Mouse (Mus musculus): ENCODE measurements around the gene Tnni2. TPM values are rescaled to one million over a fixed set of nuclear protein-coding genes. Genes with fewer than 3 reads are reported as not detected.

The Tnni2 gene
- polyA plus RNA-seq, 1 experiment from 2014 or later: 1.8 TPM

- Histone ChIP-seq H3K27me3 (no peaks in the 10 kb centered on the region), H3K4me2 (no peak overlapping the region), H3K36me3 (no peaks in the 10 kb centered on the region), H3K9me3 (no peaks in the 10 kb centered on the region), H3K27ac (no peak overlapping the region), H3K9ac (no peak overlapping the region), H3K4me1 (replicated peaks) (no peaks in the 10 kb centered on the region), H3K4me3 (no peak overlapping the region)
- WGBS: 77% methylated on average over 6 of the region's 6 CpGs
- ATAC-seq (ENCODE audit: low FRiP score): no peak
Observed at GRCm38 (mm10) chr7:142449038-142449617, 7.5 kb downstream of the Tnni2 start.

DNA sequence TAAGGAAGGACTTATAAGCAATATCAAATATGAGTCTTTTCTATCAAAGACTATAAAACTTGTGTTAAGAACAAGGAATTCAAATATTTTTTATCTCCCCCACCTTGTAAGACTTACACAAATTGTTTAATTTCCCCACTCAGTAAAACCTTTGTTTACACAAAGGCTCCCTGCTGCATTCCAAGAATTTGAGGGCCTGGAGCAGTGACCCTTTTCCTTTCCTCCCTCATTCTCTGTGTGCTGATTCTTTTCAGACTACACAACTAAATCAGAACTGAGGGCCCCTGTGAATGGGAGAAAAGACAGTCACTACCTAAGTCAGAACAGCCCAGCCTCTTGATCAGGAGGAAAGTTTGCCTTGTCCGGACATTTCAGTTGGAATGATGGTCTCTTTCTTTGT lies 13.1 kb downstream of the Tnni2 start:
- Histone ChIP-seq H3K9me3 (no peaks in the 10 kb centered on the region), H3K27ac (no peak overlapping the region), H3K4me3 (no peak overlapping the region), H3K4me2 (no peak overlapping the region), H3K36me3 (no peaks in the 10 kb centered on the region), H3K27me3 (no peaks in the 10 kb centered on the region), H3K4me1 (replicated peaks) (peaks cover 20% of the 10 kb centered on the region), H3K9ac (no peak overlapping the region)
- 21% methylated on average over 1 of the region's 1 CpGs for WGBS
- no peak for ATAC-seq (ENCODE audit: low FRiP score)

- no peak overlapping the region for H3K4me3 ChIP-seq
- H3K9ac ChIP-seq: no peak overlapping the region
- no peaks in the 10 kb centered on the region for H3K36me3 ChIP-seq
- H3K4me2 ChIP-seq: no peak overlapping the region
- H3K9me3 ChIP-seq: no peaks in the 10 kb centered on the region
- ATAC-seq (ENCODE audit: low FRiP score): no peak
- H3K4me1 ChIP-seq (replicated peaks): peaks cover 20% of the 10 kb centered on the region
- H3K27me3 ChIP-seq: no peaks in the 10 kb centered on the region
- 55% methylated on average over 2 of the region's 2 CpGs for WGBS
- no peak overlapping the region for H3K27ac ChIP-seq
Observed at GRCm38 (mm10) chr7:142455251-142455650, 13.6 kb downstream of the Tnni2 start.

DNA sequence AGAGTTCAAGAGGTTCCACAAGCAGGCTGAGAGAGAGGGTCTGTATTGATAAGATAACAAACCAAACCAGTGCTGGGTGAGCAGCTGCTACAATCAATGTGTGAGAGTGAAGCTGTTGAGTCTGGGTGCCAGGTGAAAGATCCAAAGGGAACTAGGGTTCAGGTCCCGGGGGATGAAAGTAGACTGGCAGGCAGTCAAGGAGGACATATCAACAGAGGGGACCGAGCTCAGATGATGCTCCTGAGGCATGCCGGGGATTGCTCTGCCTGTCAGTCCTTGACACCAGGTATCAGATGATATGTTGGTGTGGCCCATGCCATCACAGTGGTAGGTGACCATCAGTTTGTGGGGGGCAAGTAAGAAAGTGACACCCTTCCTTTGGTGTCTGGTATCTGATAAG lies 15.2 kb downstream of the Tnni2 start:
- WGBS: 61% methylated on average over 3 of the region's 3 CpGs
- Histone ChIP-seq H3K36me3 (no peaks in the 10 kb centered on the region), H3K27ac (peak overlapping the region; percentile 18), H3K27me3 (no peaks in the 10 kb centered on the region), H3K4me2 (no peak overlapping the region), H3K4me3 (no peak overlapping the region), H3K4me1 (replicated peaks) (peaks cover 20% of the 10 kb centered on the region), H3K9me3 (no peaks in the 10 kb centered on the region), H3K9ac (no peak overlapping the region)
- no peak for ATAC-seq (ENCODE audit: low FRiP score)

GRCm38 (mm10) chr7:142457227-142457811 lies 15.7 kb downstream of the Tnni2 start:
- peaks cover 20% of the 10 kb centered on the region for H3K4me1 ChIP-seq (replicated peaks)
- 38% methylated on average over 3 of the region's 3 CpGs for WGBS

GRCm38 (mm10) chr7:142458026-142458425 lies 16.4 kb downstream of the Tnni2 start:
- WGBS: 57% methylated on average over 2 of the region's 2 CpGs
- no peaks in the 10 kb centered on the region for H3K9me3 ChIP-seq
- H3K4me1 ChIP-seq (replicated peaks): peaks cover 20% of the 10 kb centered on the region
- ATAC-seq (ENCODE audit: low FRiP score): no peak
- H3K27ac ChIP-seq: peak overlapping the region; percentile 64
- no peak overlapping the region for H3K9ac ChIP-seq
- H3K27me3 ChIP-seq: 0 out of 2 replicates have a peak, but pooled peaks cover 1% of the 10 kb centered on the region
- no peaks in the 10 kb centered on the region for H3K36me3 ChIP-seq
- no peak overlapping the region for H3K4me2 ChIP-seq
- H3K4me3 ChIP-seq: no peak overlapping the region

More at GRCm38 (mm10) chr7:142457227-142457811, 15.7 kb downstream of the Tnni2 start:
- ATAC-seq (ENCODE audit: low FRiP score): 0 out of 2 replicates have a peak, but pooled peaks have one; percentile 65
- H3K9me3 ChIP-seq: no peaks in the 10 kb centered on the region
- H3K4me3 ChIP-seq: no peak overlapping the region
- no peaks in the 10 kb centered on the region for H3K36me3 ChIP-seq
- no peak overlapping the region for H3K9ac ChIP-seq
- no peaks in the 10 kb centered on the region for H3K27me3 ChIP-seq
- H3K27ac ChIP-seq: peak overlapping the region; percentile 64
- no peak overlapping the region for H3K4me2 ChIP-seq

GRCm38 (mm10) chr7:142458676-142459298 lies 17.2 kb downstream of the Tnni2 start:
- H3K4me3 ChIP-seq: no peak overlapping the region
- H3K9me3 ChIP-seq: no peaks in the 10 kb centered on the region
- no peak for ATAC-seq (ENCODE audit: low FRiP score)
- 88% methylated on average over 5 of the region's 5 CpGs for whole genome bisulfite sequencing
- H3K9ac ChIP-seq: no peak overlapping the region
- H3K4me2 ChIP-seq: no peak overlapping the region
- no peaks in the 10 kb centered on the region for H3K36me3 ChIP-seq
- H3K4me1 ChIP-seq (replicated peaks): peaks cover 20% of the 10 kb centered on the region
- 0 out of 2 replicates have a peak, but pooled peaks cover 3% of the 10 kb centered on the region for H3K27me3 ChIP-seq
- H3K27ac ChIP-seq: 0 out of 2 replicates have a peak overlapping the region, but pooled peaks have one; percentile 64

- H3K27ac ChIP-seq: no peak overlapping the region
- WGBS: 94% methylated on average over 2 of the region's 2 CpGs
Observed at GRCm38 (mm10) chr7:142459299-142459691, 17.7 kb downstream of the Tnni2 start.

DNA sequence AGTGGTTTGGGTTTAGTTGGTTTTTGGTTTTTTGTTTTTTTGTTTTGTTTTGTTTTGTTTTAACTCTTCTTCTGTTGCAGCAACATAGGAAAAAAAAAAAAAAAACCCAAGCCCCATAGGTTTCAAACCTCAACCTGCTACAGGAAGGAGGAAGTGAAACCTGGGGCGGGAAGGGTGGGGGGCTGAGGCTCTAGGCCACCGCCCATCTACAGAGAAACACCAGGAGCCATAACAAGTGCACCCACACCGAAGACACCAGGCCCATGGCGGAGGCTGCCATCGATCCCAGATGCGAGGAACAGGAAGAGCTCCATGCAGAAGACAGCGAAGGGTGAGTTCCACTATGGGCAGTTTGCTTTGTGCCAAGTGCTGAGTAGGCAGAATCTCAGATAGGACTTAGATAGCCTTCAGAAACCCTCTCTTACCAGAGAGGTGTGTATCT lies 19.0 kb downstream of the Tnni2 start, which contains the start of gene Lsp1:
TSS of gene Lsp1 (plus strand) at position 174 of the 442 bp plus-strand sequence.
- peaks cover 17% of the 10 kb centered on the region for H3K4me1 ChIP-seq (replicated peaks)
- WGBS: 95% methylated on average over 7 of the region's 7 CpGs
- H3K27ac ChIP-seq: no peak within 1 kb of the TSS
- no peaks in the 10 kb centered on the region for H3K36me3 ChIP-seq
- no peak within 1 kb of the TSS for H3K9ac ChIP-seq
- 0 out of 2 replicates have a peak, but pooled peaks cover 3% of the 10 kb centered on the region for H3K27me3 ChIP-seq
- ATAC-seq (ENCODE audit: low FRiP score): no peak
- H3K4me2 ChIP-seq: no peak within 1 kb of the TSS
- H3K4me3 ChIP-seq: no peak within 1 kb of the TSS
- no peaks in the 10 kb centered on the region for H3K9me3 ChIP-seq

More at GRCm38 (mm10) chr7:142459299-142459691, 17.7 kb downstream of the Tnni2 start:
- Histone ChIP-seq H3K9me3 (no peaks in the 10 kb centered on the region), H3K36me3 (no peaks in the 10 kb centered on the region), H3K4me3 (no peak overlapping the region), H3K9ac (no peak overlapping the region), H3K4me2 (no peak overlapping the region), H3K4me1 (replicated peaks) (peaks cover 20% of the 10 kb centered on the region), H3K27me3 (0 out of 2 replicates have a peak, but pooled peaks cover 3% of the 10 kb centered on the region)
- no peak for ATAC-seq (ENCODE audit: low FRiP score)

- H3K4me1 ChIP-seq (replicated peaks): peaks cover 12% of the 10 kb centered on the region
- 0 out of 2 replicates have a peak, but pooled peaks cover 3% of the 10 kb centered on the region for H3K27me3 ChIP-seq
- no peaks in the 10 kb centered on the region for H3K9me3 ChIP-seq
- H3K36me3 ChIP-seq: no peaks in the 10 kb centered on the region
- H3K4me2 ChIP-seq: no peak overlapping the region
- no peak for ATAC-seq (ENCODE audit: low FRiP score)
- H3K27ac ChIP-seq: no peak overlapping the region
- no peak overlapping the region for H3K4me3 ChIP-seq
- H3K9ac ChIP-seq: no peak overlapping the region
- 94% methylated on average over 2 of the region's 2 CpGs for WGBS
Observed at GRCm38 (mm10) chr7:142461446-142461845, 19.8 kb downstream of the Tnni2 start.

DNA sequence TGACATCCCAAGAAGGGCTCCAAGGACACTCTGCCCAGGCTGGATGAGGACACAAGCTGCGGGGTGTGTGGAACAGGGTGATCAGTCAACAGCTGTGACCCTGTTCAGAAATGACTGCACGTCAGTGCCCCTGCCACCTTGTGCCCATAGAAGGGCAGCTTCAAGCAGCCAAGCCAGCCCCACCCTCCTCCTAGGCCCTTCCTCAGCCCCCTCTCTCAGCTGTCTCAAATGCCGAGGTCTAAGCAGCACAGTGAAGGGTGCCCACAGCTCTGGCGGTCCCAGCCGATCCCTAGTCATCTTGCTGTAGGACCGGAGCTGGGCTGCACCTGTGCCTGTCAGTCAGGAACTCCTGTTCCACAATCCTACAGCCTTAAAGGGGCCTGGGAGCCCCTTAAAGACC lies 20.6 kb downstream of the Tnni2 start:
- H3K4me2 ChIP-seq: no peak overlapping the region
- 0 out of 2 replicates have a peak, but pooled peaks cover 3% of the 10 kb centered on the region for H3K27me3 ChIP-seq
- H3K9me3 ChIP-seq: no peaks in the 10 kb centered on the region
- no peak overlapping the region for H3K9ac ChIP-seq
- peaks cover 6% of the 10 kb centered on the region for H3K4me1 ChIP-seq (replicated peaks)
- WGBS: 84% methylated on average over 6 of the region's 6 CpGs
- no peak overlapping the region for H3K4me3 ChIP-seq
- no peak overlapping the region for H3K27ac ChIP-seq
- H3K36me3 ChIP-seq: no peaks in the 10 kb centered on the region
- ATAC-seq (ENCODE audit: low FRiP score): no peak

DNA sequence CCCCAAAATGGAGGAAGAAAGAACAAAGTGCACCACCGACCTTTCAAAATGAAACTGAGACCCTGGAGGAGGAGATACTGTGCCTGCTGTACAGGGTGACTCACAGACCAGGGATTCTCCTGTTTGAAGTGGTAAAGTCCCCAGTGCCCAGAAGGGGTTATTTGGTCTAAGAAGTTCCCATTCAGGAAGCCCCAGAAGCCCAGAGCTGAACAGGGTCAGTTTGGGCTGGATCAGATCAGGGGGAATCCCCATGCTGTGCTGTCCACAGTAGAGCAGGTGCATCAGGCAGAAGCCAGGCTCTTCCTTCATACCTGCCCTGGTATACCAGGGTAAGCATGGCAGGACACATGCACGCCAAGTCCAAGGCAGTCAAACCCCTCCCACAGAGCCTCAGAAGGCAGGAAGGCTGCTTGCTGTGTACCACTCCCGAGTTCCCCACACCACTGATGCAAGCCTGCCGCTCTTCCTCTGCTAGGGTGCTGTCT lies 21.0 kb downstream of the Tnni2 start:
- H3K9ac ChIP-seq: no peak overlapping the region
- H3K9me3 ChIP-seq: no peaks in the 10 kb centered on the region
- no peak overlapping the region for H3K4me3 ChIP-seq
- peaks cover 1% of the 10 kb centered on the region for H3K4me1 ChIP-seq (replicated peaks)
- no peak overlapping the region for H3K4me2 ChIP-seq
- 0 out of 2 replicates have a peak, but pooled peaks cover 3% of the 10 kb centered on the region for H3K27me3 ChIP-seq
- H3K36me3 ChIP-seq: no peaks in the 10 kb centered on the region
- H3K27ac ChIP-seq: no peak overlapping the region
- 77% methylated on average over 4 of the region's 4 CpGs for WGBS
- ATAC-seq (ENCODE audit: low FRiP score): no peak
